Mouse (Mus musculus) kidney, postnatal 10 days (tissue): ENCODE data around the gene Lep.

Experiments
- DNase-seq: peaks from one replicate; pipeline ENCODE4 v3.0.0; 2021; ENCODE audit warnings: mixed read lengths

Gene Lep

GRCm38 (mm10) chr6:29118231-29118630 is 58.2 kb downstream of the Lep start:
- no peak for DNase-seq

- DNase-seq = no peak
These were observed 58.9 kb downstream of the Lep start for GRCm38 (mm10) chr6:29118963-29119362.

GRCm38 (mm10) chr6:29119990-29120389 is 60.0 kb downstream of the Lep start:
- no peak for DNase-seq
